Mouse (Mus musculus) cerebellum, adult 2 months (tissue): Measurements from ENCODE around the gene Mical3. TPM values are rescaled to one million over a fixed set of nuclear protein-coding genes. Genes with fewer than 3 reads are reported as not detected.

Source experiments
- DNase-seq, 2 experiments: peaks; one replicate each; pipeline ENCODE4 v3.0.0; 2021
- H3K27ac ChIP-seq: fragments of 200-500 bp; 2 replicates; pipeline ENCODE4 v1.5.1; 2012; ENCODE audit warnings: low read length, control low read depth, inconsistent platforms; ENCODE audit not compliant: insufficient read depth
- H3K27me3 ChIP-seq: fragments of 200-500 bp; 2 replicates; pipeline ENCODE4 v1.6.1; 2012; ENCODE audit warnings: inconsistent platforms, mild to moderate bottlenecking, low read length, moderate library complexity; ENCODE audit not compliant: control insufficient read depth, insufficient read depth
- H3K4me1 ChIP-seq: fragments of 200-500 bp; 2 replicates; pipeline ENCODE4 v1.6.1; 2011; ENCODE audit warnings: low read length; ENCODE audit not compliant: control insufficient read depth, insufficient read depth
- H3K4me3 ChIP-seq: fragments of 200-500 bp; replicated peaks from 2 replicates; pipeline ENCODE3; 2011; ENCODE audit warnings: mild to moderate bottlenecking, low read depth, low read length, control low read depth; ENCODE audit not compliant: insufficient read depth
- CTCF ChIP-seq: fragments of 200-500 bp; IDR thresholded peaks from 2 replicates; pipeline ENCODE4 v1.5.1; 2011; ENCODE audit warnings: low read depth, mild to moderate bottlenecking, control low read depth, low read length, moderate library complexity, borderline replicate concordance; ENCODE audit not compliant: insufficient read depth
- POLR2A ChIP-seq: fragments of 200-500 bp; IDR thresholded peaks from 2 replicates; pipeline ENCODE4 v1.6.1; 2011; ENCODE audit warnings: low read length, control low read depth, borderline replicate concordance; ENCODE audit not compliant: insufficient read depth
- WGBS: fragments of 180-500 bp; shearing (Covaris S2); methylation state at CpG from one replicate; pipeline ENCODE4 v1.1.7; 2018; 5-methylcytosine and 5-hydroxymethylcytosine counted together
- polyA plus RNA-seq: library from polyadenylated mRNA; depleted of rRNA; stranded (reverse); fragments of >200 nt; gene quantifications from 2 replicates; pipeline ENCODE4 v1.2.3, GENCODE M21; 2012

The Mical3 gene
- polyA plus RNA-seq, 1 experiment = 75.7 TPM

DNA sequence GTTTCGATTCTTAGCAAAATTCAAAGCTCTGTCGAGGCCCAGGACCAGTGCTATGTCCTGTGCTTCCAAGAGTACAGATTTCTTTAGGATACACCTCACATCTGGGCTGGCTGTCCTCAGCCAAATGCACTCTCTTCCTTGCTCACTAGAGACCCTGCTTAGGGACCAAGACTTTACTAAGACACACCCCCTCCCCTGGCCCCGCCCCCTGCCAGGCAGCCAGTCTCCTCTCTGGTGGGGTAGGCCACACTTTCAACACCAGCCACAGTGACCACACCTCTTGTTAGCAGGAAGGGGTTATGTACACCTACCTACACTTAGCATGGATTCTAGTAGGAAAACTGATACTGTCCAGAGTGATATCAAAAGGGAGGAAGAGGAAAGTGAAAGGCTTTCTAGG is 76.5 kb downstream of the Mical3 start:
- TF ChIP-seq POLR2A (no peak), CTCF (no peak)
- peaks cover 60% of the 10 kb centered on the region for H3K4me1 ChIP-seq
- peak overlapping the region; percentile 81 for H3K27ac ChIP-seq
- no peak overlapping the region for H3K4me3 ChIP-seq
- H3K27me3 ChIP-seq = no peaks in the 10 kb centered on the region
- no peak for DNase-seq
- WGBS = 62% methylated on average over 3 of the region's 3 CpGs

DNA sequence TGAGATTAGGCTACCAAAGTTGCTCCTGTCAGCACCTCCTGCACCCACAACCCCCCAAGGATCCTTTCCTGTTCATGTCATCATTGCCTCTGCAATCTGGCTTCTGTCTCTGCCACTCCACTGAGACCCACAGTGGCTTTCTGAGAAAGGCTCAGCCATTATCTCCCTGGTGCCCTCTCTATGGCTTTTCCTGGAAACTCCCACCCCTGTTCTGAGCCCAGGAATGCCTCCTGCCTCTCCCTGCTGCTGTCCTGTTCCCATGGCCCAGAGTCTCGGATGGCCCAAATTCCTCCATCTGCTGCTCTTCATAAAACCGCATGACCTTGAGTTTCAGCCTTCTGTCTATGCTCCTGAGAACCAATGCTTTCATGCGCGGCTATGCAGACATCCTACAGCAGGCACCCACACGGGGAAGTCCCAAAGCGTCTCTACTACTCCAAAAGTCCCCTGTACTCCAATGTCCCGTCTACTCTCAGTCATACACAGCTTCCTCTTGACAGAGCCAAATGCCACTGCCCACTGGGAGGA is 77.2 kb downstream of the Mical3 start:
- H3K27ac ChIP-seq = peak overlapping the region; percentile 81
- H3K4me3 ChIP-seq = no peak overlapping the region
- 10% methylated on average over 7 of the region's 7 CpGs for WGBS
- TF ChIP-seq CTCF (no peak), POLR2A (no peak)
- DNase-seq = peak; percentile 71 to 81
- peaks cover 60% of the 10 kb centered on the region for H3K4me1 ChIP-seq
- no peaks in the 10 kb centered on the region for H3K27me3 ChIP-seq

DNA sequence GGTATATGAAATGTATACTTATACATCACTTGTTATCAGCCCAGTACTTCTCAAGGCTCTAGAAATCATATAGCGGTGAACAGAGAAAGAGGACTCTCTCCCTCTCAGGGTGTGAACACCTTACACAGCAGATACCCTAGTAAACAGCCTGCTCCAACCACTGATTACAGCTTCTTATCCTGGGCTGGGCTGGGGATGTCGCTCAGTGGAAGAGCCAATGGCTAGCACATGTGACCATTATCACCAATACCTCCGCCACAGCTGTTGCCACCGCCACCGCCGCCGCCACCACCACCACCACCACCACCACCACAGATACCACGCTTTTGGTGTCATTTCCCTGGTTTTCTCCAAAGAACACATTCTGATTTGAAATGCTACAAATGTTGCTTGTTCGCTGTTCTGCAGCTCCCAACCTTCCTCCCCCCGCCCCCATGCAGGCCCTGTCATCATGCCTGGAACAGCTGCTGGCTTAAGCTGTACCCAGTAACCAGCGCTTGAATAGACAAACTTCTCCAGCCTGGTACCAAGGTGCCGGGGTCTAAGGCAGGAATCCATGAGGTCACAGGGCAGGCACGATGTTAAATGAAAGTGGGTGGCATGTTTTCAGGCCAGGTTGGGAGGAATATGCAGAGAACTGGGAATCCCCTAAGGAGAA is 78.7 kb downstream of the Mical3 start:
- no peak for TF ChIP-seq POLR2A
- no peak for TF ChIP-seq CTCF
- WGBS = 89% methylated on average over 13 of the region's 13 CpGs
- H3K27ac ChIP-seq = peak overlapping the region; percentile 81; the same call in 1 of the 2 replicates
- H3K4me1 ChIP-seq = peaks cover 61% of the 10 kb centered on the region
- H3K4me3 ChIP-seq = no peak overlapping the region
- no peak for DNase-seq
- H3K27me3 ChIP-seq = no peaks in the 10 kb centered on the region

DNA sequence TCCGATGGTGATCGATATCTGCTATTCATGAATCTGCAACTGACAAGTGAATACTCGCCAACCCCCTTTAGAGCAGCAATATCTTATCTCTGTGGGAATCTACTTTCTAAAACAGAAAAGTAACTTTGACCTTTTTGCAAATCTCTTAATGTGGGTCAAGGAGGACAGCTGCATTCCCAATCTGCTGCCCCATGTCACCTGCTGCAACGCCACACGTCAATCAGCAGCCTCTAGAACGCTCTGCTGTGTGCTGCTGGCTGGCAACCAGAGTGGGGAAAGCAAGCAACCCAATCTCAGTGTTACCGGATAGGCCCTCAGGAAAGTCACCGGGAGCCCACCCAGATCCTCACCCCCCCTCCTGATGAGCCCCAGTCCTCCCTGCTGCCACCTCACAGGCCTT is 79.4 kb downstream of the Mical3 start:
- Histone ChIP-seq H3K4me1 (peaks cover 57% of the 10 kb centered on the region), H3K27me3 (no peaks in the 10 kb centered on the region), H3K27ac (peak overlapping the region; percentile 55; the same call in 1 of the 2 replicates), H3K4me3 (no peak overlapping the region)
- 47% methylated on average over 8 of the region's 8 CpGs for WGBS
- no peak for DNase-seq
- TF ChIP-seq CTCF (no peak), POLR2A (no peak)

DNA sequence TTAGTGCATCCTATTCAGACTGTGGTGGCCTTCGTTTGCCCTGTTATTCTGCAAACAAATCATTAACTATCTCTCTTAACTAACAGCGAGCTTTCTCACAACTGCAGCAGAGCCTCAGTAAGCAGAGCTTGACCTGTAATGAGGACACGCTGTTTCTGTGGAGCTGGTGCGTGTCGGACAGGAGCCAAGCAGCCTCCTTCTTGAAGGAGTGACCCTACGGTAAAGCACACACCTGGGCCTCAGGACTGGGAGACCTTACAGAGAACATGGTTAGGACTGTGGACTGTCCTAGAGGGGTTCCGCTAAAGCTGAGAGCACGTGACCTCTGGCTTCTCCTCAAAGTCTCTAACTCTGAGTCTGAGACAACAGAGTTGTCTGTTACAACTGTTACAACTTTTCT is 82.1 kb downstream of the Mical3 start:
- DNase-seq = no peak
- TF ChIP-seq CTCF (no peak), POLR2A (no peak)
- 62% methylated on average over 8 of the region's 8 CpGs for WGBS
- Histone ChIP-seq H3K27ac (0 out of 2 replicates have a peak overlapping the region, but pooled peaks have one; percentile 10), H3K4me1 (peaks cover 61% of the 10 kb centered on the region), H3K4me3 (no peak overlapping the region), H3K27me3 (no peaks in the 10 kb centered on the region)

DNA sequence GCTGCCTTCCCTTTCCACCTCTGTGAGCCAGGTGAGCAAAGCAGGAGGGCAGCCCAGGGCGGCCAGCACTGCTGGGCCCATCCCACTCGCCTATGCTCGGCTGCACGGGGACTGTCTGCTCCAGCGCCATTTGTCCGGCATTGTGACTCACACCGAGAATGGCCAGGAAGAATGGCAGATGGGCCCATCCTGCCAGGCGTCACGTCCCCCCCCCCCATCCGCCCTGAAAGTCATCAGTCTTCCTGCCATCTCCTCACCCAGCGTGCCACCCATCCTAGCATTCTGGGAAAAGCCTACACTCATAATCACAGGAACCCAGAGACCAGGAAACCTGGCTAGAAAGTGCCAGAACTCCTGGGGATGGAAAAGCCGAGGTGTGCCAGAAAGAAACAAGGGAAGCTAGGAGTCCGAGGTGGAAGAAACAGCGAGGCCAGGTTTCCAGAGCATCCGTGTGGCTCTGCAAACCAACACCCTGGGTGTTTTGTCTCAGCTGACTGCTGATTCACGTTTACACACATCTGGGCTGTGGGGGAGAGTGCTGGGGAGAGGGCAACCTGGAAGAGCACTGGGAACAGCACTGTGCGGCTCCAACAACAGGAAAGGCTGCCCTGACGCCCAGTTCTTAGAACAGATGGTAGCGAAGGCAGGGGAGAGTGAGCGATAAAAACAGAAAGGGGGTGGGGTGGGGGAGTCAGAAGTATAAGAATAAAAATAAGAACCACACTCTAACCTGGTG is 85.3 kb downstream of the Mical3 start:
- DNase-seq = peak; percentile 80 to 87
- H3K4me1 ChIP-seq = peaks cover 57% of the 10 kb centered on the region
- H3K27ac ChIP-seq = peak overlapping the region; percentile 98
- peak overlapping the region; percentile 7 for H3K4me3 ChIP-seq
- TF ChIP-seq POLR2A = no peak
- no peak for TF ChIP-seq CTCF
- 3% methylated on average over 20 of the region's 20 CpGs for WGBS
- H3K27me3 ChIP-seq = no peaks in the 10 kb centered on the region

DNA sequence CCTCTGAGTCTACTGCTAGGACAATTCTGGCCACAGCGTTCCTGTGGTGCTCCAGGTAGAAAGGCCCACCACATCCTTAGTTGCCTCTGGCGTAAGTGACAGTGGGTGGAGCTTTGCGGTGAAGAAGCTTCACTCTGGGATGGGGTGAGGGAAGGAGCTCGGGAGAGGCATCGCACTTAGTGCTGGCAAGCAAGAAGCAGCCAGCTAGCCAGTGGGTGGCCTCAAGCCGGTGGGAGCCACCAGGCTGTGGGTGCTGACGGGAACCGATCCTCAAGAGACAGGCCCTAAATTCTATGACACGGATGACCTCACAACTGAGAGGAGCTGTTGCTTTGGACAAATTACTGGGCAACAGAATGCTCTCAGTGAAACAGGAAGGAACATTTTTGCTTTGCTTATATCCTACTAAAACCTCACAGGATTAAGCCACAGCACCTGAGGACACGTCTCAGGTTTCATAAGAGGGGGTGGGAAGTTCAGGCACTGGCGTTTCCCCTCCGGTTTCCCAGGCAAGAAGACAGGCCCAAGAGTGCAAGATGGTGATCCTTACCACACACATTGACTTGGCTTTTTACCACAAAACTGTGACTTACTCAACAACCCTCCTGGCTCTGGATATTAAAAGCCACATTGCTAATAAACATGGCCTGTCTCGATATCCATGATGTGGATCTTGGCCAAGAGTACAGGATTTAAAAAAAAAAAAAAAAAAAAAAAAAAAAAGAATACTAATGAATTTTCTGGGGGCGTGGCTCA is 87.2 kb downstream of the Mical3 start:
- Histone ChIP-seq H3K4me3 (no peak overlapping the region), H3K27me3 (no peaks in the 10 kb centered on the region), H3K4me1 (peaks cover 70% of the 10 kb centered on the region), H3K27ac (peak overlapping the region; percentile 84)
- 42% methylated on average over 14 of the region's 14 CpGs for WGBS
- DNase-seq = no peak
- TF ChIP-seq POLR2A (no peak), CTCF (no peak)
